Mouse (Mus musculus) MEL-GATA-1-ER (cell line): ENCODE measurements around the gene Defb23.
A peak's percentile ranks its signal among the peaks of the same experiment; 100 is the strongest.

Experiments used
- DNase-seq: peaks from one replicate; pipeline ENCODE4 v3.0.0-alpha.2; 2012; ENCODE audit warnings: low read depth; ENCODE audit errors: extremely low read depth

Defb23 gene

GRCm38 (mm10) chr2:152464570-152465150, at the start of gene Defb23:
Gene Defb23 (minus strand): TSS chr2:152464620.
- no peak for DNase-seq

DNA sequence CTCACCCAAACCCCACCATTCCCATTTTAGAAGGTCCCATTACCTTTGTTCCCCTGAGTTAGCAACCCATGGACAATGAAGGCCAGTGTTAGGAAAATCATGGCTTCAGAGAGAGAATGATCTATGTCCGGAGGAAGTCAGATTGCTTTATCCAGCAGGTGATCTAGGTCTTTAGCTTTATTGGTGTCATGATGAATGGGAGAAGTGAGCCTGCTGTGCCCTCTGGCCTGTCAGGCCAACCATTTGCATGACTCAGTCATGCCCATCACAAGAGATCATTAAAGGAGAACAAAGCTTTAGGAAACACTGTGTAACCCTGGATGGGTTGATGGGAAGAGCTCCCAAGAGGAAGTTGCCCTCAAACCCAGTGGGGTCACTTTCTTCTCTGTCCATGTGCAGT, 47.2 kb upstream of the Defb23 start, which contains the start of gene Defb26:
Defb26 (minus strand) TSS at position 101 of the 400 bp plus-strand sequence.
- no peak for DNase-seq

DNA sequence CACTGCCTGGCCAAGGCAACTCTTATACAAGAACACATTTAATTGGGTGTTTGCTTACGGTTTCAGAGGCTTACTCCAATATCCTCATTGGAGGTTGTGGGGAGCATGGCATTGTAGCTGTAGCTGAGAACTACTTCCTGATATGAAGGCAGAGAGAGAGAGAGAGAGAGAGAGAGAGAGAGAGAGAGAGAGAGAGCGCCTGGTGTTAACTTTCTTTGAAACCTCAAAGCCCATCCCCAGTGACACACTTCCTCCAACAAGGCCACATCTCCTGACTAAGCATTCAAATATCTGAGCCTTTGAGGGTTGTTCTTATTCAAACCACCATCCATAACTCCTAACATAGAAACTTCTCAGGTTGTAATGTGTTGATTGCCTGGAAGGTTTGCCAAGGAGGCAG, 39.5 kb upstream of the Defb23 start:
- no peak for DNase-seq

DNA sequence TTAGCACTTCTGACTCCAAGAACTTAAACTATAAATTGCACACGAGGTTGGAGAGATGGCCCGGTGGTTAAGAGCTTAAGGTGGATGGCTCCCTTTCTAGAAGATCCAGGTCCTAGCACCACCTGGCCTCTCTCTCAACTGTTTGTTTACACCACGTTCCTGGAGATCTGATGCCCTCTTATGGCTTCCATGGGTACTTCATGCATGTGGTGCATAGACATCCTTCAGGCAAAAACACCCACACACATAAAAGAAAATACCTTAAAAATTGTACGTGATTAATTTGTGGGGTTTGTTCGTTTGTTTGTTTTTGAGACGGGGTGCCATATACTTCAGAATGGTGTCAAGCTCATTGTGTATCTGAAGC, 36.4 kb upstream of the Defb23 start:
- DNase-seq = peak; percentile 26

DNA sequence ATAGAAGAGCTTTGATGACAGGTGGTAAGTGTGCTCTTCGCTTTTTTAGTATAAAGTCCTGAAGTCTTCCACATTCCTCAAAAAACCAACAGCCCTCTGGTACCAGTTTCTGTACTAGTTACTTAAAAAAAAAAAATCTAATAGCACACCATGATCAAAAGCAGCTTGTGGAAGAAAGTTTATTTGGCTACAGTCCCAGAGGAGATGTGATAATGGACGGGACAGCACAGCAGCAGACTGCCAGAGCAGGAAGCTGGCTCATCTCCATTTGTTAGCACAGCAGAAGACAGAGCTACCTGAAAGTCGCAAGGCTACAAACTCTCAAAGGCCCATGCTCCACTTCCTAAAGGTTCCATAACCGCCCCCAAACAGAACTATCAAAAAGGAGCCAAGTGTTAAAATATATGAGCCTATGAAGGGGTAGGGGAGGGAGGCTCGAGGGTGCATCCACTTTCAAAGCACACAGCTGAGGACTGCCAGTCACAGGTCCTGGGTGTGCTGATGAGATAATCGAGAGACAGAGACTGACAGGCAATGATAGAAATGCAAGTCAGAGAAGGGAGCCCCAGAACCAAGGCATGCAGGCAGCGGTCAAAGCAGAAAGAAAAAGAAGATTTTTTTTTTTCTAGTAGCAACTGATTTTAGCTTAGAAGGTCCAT, 35.9 kb upstream of the Defb23 start:
- DNase-seq = peak; percentile 25

- DNase-seq = no peak
Observed at GRCm38 (mm10) chr2:152498020-152498419, 33.6 kb upstream of the Defb23 start.

DNA sequence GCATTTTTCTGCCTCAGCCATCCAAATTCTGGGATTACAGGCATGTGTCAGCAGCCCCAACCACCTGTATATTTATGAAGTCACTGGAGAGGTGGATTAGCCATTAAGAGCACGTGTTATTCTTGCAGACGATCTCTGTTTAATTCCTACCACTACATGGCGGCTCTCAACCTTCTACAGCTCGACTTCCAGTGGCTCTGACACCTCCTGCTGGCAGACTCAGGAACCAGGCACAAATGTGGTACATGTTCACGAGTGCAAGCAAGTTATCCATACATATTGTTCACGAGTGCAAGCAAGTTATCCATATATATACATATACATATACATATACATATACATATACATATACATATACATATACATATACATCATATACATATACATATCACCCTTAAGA, 28.7 kb upstream of the Defb23 start:
- DNase-seq = no peak

- DNase-seq = no peak
Observed at GRCm38 (mm10) chr2:152490038-152490437, 25.6 kb upstream of the Defb23 start, which contains the start of gene Defb22. Gene Defb22 (minus strand): TSS chr2:152490138.

- no peak for DNase-seq
Observed at GRCm38 (mm10) chr2:152487024-152487423, 22.6 kb upstream of the Defb23 start.

DNA sequence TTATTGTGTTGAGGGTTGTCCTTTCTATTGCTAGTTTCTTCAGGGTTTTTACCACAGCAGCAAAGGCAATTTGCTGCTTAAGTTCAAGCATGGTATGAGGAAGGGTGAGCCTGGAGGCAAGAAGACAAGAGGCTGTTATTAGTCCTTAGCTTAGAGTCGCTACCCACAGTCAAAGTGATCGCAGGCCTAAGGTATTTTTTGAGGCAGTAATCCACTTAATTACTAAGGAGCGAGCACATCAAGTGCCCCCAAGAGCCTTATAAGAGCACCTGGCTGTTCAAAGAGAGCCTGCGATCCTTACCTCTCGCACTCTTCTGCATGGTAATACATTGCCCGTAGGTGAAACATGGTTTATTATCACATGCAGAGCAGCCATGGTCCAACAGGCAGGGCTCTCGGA, 17.3 kb upstream of the Defb23 start:
- DNase-seq = no peak

GRCm38 (mm10) chr2:152480881-152481280, 16.5 kb upstream of the Defb23 start:
- no peak for DNase-seq

- DNase-seq = no peak
Observed at GRCm38 (mm10) chr2:152476763-152477162, 12.3 kb upstream of the Defb23 start, which contains the start of gene Defb20. Gene Defb20 (plus strand): TSS chr2:152477063.

GRCm38 (mm10) chr2:152472434-152472833, 8.0 kb upstream of the Defb23 start:
- no peak for DNase-seq

GRCm38 (mm10) chr2:152470973-152471372, 6.6 kb upstream of the Defb23 start:
- peak; percentile 26 for DNase-seq

DNA sequence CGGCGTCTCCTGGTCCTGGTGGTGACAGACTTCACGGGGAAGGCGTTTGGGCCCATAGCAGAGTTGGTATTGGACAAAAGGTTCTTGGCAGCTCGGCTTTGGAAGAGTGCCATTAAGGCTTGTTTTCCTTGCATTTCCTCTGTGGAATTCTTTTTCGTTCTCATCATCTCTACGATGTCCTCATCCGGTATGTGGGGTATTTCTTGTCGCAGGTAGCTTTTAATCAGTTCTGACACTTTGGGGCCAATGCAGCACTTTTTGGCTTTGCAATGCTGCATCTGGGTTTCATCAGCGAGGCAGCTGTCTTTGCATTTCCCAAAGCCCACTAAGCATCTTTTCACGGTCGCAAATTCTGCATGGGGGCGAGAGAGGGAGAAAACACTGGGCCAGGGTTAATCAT, 5.2 kb downstream of the Defb23 start:
- DNase-seq = no peak

- DNase-seq = no peak
Observed at GRCm38 (mm10) chr2:152452101-152452781, 12.2 kb downstream of the Defb23 start.

DNA sequence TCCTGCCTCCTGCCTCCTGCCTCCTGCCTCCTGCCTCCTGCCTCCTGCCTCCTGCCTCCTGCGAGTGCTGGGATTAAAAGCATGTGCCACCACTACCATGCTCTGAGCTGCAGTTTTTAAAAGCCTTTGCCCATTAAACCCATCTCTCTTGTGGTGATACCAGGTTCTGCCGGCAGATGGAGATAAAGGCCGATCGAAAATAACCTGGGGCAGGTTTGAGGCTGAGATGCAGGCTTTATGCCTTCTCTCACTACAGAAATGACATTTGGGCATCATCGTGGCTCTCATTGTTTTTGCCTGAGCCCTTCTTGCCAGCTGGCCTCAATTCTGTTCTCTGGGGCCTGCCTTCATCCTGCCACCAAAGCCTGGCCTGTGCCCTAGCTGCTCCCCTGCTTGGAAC, 14.2 kb downstream of the Defb23 start:
- no peak for DNase-seq

DNA sequence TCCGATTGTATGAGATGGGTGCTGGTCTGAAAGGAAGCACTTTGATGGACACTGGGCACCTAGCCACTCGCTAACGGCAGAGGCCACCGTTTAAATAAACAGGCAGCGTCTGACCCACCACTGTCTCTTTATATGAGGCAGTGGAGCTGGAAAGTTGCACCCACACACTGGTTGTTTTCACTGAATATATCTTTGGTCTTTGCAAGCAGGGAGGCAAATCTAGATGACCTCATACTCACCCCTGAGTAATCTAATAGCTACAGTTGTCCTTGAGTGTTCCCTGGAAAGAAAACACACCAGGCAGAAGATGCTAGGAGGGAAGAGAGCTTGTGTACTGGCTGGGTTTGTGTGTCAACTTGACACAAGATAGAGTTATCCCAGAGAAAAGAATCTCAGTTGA, 17.0 kb downstream of the Defb23 start:
- no peak for DNase-seq

DNA sequence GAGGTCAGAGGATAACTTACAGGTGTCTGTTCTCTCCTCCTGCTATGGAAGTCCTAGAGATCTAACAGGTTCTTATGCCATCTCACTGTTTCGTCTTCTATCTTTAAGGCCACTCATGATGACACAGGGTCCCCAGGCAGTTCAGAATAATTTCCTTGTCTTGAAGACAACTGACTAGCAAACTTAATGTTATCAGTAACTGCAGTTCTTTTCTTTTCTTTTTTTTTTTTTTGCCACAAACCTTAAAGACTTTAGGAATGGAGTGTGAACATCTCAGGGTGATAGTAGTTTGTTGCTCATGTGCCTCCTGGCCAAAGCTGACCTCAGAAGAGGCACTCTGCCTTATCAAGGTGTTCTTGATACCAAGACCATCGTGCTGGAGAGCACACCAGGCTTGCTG, 17.8 kb downstream of the Defb23 start:
- DNase-seq = peak; percentile 55

GRCm38 (mm10) chr2:152443281-152443680, 21.1 kb downstream of the Defb23 start:
- no peak for DNase-seq

DNA sequence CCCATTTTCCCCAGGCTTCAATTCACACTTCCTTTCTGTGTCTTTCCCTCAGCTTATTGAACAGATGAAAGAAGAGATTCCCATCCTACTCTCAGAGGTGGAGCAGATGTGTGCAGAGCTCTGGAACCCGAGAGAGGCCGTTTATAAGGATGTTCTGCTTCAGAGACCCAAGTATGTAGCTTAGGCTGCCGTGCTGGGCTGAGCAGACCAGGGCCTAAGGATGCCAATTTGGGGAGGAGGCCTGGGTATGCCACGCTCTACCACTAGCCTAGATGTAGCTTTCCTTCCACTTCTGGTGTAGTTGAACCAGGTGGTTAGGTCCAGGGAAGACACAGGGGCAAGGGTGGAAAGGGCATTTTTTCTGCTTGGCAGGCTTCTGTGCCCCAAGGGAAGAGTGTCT, 22.1 kb downstream of the Defb23 start:
- no peak for DNase-seq

- no peak for DNase-seq
Observed at GRCm38 (mm10) chr2:152439833-152440232, 24.6 kb downstream of the Defb23 start.

GRCm38 (mm10) chr2:152438963-152439362, 25.5 kb downstream of the Defb23 start:
- DNase-seq = no peak
